Mouse (Mus musculus) hindbrain, embryonic 11.5 days (tissue): ENCODE results near the gene Zfp740. TPM values are rescaled to one million over a fixed set of nuclear protein-coding genes. Genes with fewer than 3 reads are reported as not detected.
A peak's percentile ranks its signal among the peaks of the same experiment; 100 is the strongest.
"Not testable (repeated sequence)": the region's sequence is repeated elsewhere in the genome, so short reads cannot be mapped to it uniquely, and the experiment has no call there.

Source experiments
- ATAC-seq: fragments of 200-750 bp; cut with Nextera tagmentation; 2 replicates; pipeline ENCODE4 v1.8.0; 2017; ENCODE audit warnings: mild to moderate bottlenecking, moderate TSS enrichment, moderate library complexity; ENCODE audit not compliant: low FRiP score
- DNase-seq: peaks from one replicate; pipeline ENCODE4 v3.0.0-alpha.2; 2015; ENCODE audit warnings: low spot score
- H3K27ac ChIP-seq: fragments of 300-500 bp; sonication (generic); 2 replicates; pipeline ENCODE4 v1.5.1; 2014; ENCODE audit warnings: mild to moderate bottlenecking, low read depth, low read length
- H3K27me3 ChIP-seq: fragments of 300-500 bp; sonication (generic); 2 replicates; pipeline ENCODE4 v1.6.1; 2014; ENCODE audit warnings: mild to moderate bottlenecking, low read length, moderate library complexity, mixed read lengths; ENCODE audit not compliant: control insufficient read depth, insufficient read depth
- H3K36me3 ChIP-seq: fragments of 300-500 bp; sonication (generic); 2 replicates; pipeline ENCODE4 v1.6.1; 2014; ENCODE audit warnings: mild to moderate bottlenecking, low read length, moderate library complexity, mixed read lengths; ENCODE audit not compliant: control insufficient read depth, insufficient read depth
- H3K4me1 ChIP-seq: fragments of 300-500 bp; sonication (generic); replicated peaks from 2 replicates; pipeline ENCODE4 v1.6.1; 2014; ENCODE audit warnings: low read length, mixed read lengths; ENCODE audit not compliant: control insufficient read depth, insufficient read depth
- H3K4me2 ChIP-seq: fragments of 300-500 bp; sonication (generic); replicated peaks from 2 replicates; pipeline ENCODE4 v1.6.1; 2014; ENCODE audit warnings: mild to moderate bottlenecking, low read depth, low read length
- H3K4me3 ChIP-seq: fragments of 300-500 bp; sonication (generic); 2 replicates; pipeline ENCODE4 v1.5.1; 2014; ENCODE audit warnings: low read depth, low read length
- H3K9ac ChIP-seq: fragments of 300-500 bp; sonication (generic); 2 replicates; pipeline ENCODE4 v1.6.1; 2014; ENCODE audit warnings: low read depth, low read length
- H3K9me3 ChIP-seq: fragments of 300-500 bp; sonication (generic); 2 replicates; pipeline ENCODE4 v1.6.1; 2016; ENCODE audit warnings: low read length; ENCODE audit not compliant: control insufficient read depth
- WGBS: fragments of 180-500 bp; shearing (Covaris S2); extraction: QIAGEN DNeasy Blood & Tissue Kit; methylation state at CpG from one replicate; pipeline ENCODE4 v1.1.7; 2014; 5-methylcytosine and 5-hydroxymethylcytosine counted together
- polyA plus RNA-seq: library from polyadenylated mRNA; unstranded; fragments of >200 nt; fragmentation: Nextera tagmentation; extraction: Ambion mirVana; gene quantifications from 2 replicates; pipeline ENCODE4 v1.2.1, GENCODE M21; 2014

The Zfp740 gene
- 49.7 and 63.8 TPM in 2 replicates for polyA plus RNA-seq

GRCm38 (mm10) chr15:102202971-102203834 lies at the start of gene Zfp740:
Gene Zfp740, plus strand, starts transcription at chr15:102203249.
- WGBS: under 1% methylated on average over 44 of the region's 68 CpGs
- peaks cover 8% of the 10 kb centered on the region for H3K4me1 ChIP-seq
- peak within 1 kb of the TSS; percentile 99 for H3K27ac ChIP-seq
- H3K27me3 ChIP-seq: no peaks in the 10 kb centered on the region
- peak within 1 kb of the TSS; percentile 61 for H3K4me2 ChIP-seq
- no peaks in the 10 kb centered on the region for H3K9me3 ChIP-seq
- H3K4me3 ChIP-seq: peak within 1 kb of the TSS; percentile 74
- peak; percentile 98 for ATAC-seq
- peaks cover 8% of the 10 kb centered on the region for H3K36me3 ChIP-seq
- peak within 1 kb of the TSS; percentile 92 for H3K9ac ChIP-seq
- peak; percentile 95 for DNase-seq

- 94% methylated on average over 6 of the region's 6 CpGs for WGBS
- H3K27ac ChIP-seq, H3K9ac ChIP-seq, DNase-seq, H3K4me1 ChIP-seq, H3K27me3 ChIP-seq, H3K4me2 ChIP-seq, H3K4me3 ChIP-seq, H3K9me3 ChIP-seq, H3K36me3 ChIP-seq, ATAC-seq: not testable (repeated sequence)
Measured at GRCm38 (mm10) chr15:102155006-102155405, 48.0 kb upstream of the Zfp740 start.

- H3K4me1 ChIP-seq: no peaks in the 10 kb centered on the region; the same call in 1 of the 2 replicates
- no peak overlapping the region for H3K4me3 ChIP-seq
- ATAC-seq (peak; percentile 49; the same call in 1 of the 2 replicates), DNase-seq (peak; percentile 51)
- 0 out of 2 replicates have a peak overlapping the region, but pooled peaks have one; percentile 12 for H3K4me2 ChIP-seq
- H3K36me3 ChIP-seq: no peaks in the 10 kb centered on the region
- WGBS: 30% methylated on average over 20 of the region's 20 CpGs
- H3K9ac ChIP-seq: no peak overlapping the region
- no peak overlapping the region for H3K27ac ChIP-seq
- H3K9me3 ChIP-seq: no peaks in the 10 kb centered on the region
- H3K27me3 ChIP-seq: no peaks in the 10 kb centered on the region
Measured at GRCm38 (mm10) chr15:102156836-102157235, 46.2 kb upstream of the Zfp740 start.

DNA sequence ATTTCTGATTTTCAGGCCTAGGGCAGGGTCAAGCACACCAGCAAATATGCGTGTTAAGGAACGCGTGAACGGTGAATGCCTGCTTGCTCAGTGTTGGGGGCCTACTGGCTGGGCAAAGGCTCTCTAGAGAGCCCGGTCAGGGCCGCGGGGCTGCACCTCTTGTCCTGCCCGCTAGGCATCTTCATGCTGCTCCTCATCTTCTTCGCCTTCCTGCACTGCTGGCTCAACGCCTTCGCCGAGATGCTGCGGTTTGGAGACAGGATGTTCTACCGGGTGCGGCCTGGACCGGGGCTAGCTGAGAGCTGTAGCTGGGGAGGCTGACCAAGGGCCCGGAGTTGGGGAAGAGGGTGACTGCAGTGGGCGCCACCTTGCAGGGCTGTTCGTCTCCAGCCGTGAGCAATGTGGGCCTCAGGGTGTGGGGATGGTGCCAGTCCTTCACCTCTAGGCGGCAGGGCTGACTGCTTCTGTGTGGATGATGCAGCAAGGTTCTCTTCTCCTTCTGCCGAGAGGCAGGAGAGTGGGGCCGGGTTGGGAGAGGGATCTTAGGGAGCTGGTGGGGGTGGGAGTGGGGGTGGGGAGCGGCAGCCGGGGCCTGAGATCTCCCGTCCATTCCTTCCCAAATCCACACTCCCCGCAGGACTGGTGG lies 42.5 kb upstream of the Zfp740 start:
- no peak overlapping the region for H3K9ac ChIP-seq
- H3K36me3 ChIP-seq: no peaks in the 10 kb centered on the region
- no peak overlapping the region for H3K27ac ChIP-seq
- H3K4me2 ChIP-seq: no peak overlapping the region
- no peaks in the 10 kb centered on the region for H3K9me3 ChIP-seq
- no peak for ATAC-seq
- H3K4me1 ChIP-seq: no peaks in the 10 kb centered on the region
- DNase-seq: no peak
- 63% methylated on average over 27 of the region's 27 CpGs for WGBS
- no peaks in the 10 kb centered on the region for H3K27me3 ChIP-seq
- no peak overlapping the region for H3K4me3 ChIP-seq

DNA sequence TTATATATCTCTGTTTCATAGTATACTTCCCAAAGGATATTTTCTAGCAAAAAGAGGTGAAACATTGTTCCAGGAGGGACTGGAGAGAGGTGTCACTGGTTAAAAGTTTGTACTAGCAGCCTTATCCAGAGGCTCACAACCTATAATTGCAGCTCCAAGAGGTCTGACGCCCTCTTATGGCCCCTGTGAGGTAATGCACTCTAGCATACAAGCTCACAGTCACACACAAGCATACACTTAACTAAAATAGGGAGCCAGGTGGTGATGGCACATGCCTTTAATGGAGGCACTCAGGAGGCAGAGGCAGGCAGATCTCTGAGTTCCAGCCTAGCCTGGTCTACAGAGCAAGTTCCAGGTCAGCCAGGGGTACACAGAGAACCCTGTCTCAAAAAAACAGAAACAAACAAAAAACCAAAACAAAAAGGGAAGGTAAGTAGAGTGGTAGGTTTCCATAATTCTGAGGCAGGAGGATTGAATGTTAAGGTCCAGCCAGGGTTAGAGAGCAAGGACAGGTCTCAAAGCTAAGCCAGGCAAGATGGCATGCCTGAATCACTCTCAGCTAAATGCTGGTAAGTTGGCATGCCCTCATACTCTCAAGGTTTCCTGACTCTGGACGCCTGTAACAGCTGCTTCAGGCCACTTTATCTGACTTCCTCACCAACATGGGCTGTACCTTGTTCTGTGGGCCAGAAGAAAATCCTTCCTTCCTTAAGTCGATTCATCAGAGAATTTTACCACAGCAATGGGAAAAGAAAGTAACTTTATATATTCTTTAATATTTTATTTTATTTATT lies 39.0 kb upstream of the Zfp740 start:
- no peak overlapping the region for H3K4me2 ChIP-seq
- no peak overlapping the region for H3K27ac ChIP-seq
- no peaks in the 10 kb centered on the region for H3K4me1 ChIP-seq
- H3K9ac ChIP-seq: no peak overlapping the region
- H3K4me3 ChIP-seq: no peak overlapping the region
- no peaks in the 10 kb centered on the region for H3K9me3 ChIP-seq
- no peak for DNase-seq
- WGBS: 68% methylated on average over 3 of the region's 3 CpGs
- H3K36me3 ChIP-seq: no peaks in the 10 kb centered on the region
- no peak for ATAC-seq
- H3K27me3 ChIP-seq: no peaks in the 10 kb centered on the region

GRCm38 (mm10) chr15:102165468-102166100 lies 37.5 kb upstream of the Zfp740 start:
- no peak overlapping the region for H3K27ac ChIP-seq
- no peaks in the 10 kb centered on the region for H3K4me1 ChIP-seq
- no peak overlapping the region for H3K9ac ChIP-seq
- DNase-seq (no peak), ATAC-seq (no peak)
- H3K36me3 ChIP-seq: no peaks in the 10 kb centered on the region
- H3K27me3 ChIP-seq: no peaks in the 10 kb centered on the region
- H3K4me2 ChIP-seq: no peak overlapping the region
- no peak overlapping the region for H3K4me3 ChIP-seq
- no peaks in the 10 kb centered on the region for H3K9me3 ChIP-seq
- 60% methylated on average over 6 of the region's 6 CpGs for WGBS

DNA sequence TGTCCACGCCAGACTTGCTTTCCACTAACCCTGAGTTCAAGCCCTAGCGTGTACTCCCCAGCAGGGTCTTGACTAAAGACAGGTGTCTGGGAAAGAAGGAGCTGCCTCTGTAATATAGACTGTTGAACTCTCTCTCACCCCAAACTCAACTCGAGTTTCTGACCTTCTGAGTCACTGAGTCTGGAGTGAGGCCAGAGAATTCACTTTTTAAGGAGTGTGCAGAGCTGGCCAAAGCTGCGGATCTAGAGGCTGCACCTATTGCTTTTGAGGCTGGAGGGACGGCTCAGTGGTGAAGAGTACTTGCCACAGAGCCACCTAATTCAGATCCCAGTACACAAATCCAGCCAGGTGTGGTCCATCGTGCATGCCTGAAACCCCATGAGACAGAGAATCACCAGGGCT lies 35.4 kb upstream of the Zfp740 start:
- WGBS: 56% methylated on average over 6 of the region's 6 CpGs

DNA sequence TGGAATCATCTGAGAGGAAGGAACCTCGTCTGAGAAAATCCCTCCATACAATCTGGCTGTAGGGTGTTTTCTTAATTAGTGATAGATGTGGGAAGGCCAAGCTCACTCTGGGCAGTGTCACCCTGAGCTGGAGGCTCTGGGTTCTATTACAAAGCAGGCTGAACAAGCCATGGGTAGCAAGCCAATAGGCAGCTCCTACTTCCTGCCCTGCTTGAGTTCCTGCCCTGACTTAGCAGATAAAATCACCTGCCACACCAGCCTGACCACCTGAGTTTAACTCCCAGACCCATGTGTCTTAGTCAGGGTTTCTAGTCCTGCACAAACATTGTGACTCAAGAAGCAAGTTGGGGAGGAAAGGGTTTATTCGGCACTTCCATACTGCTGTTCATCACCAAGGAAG lies 34.0 kb upstream of the Zfp740 start:
- 68% methylated on average over 2 of the region's 2 CpGs for WGBS
- Histone ChIP-seq H3K36me3 (no peaks in the 10 kb centered on the region), H3K9ac (no peak overlapping the region)

More for the DNA sequence above, 35.4 kb upstream of the Zfp740 start:
- Histone ChIP-seq H3K9me3 (no peaks in the 10 kb centered on the region), H3K4me2 (no peak overlapping the region), H3K4me1 (no peaks in the 10 kb centered on the region), H3K27ac (no peak overlapping the region), H3K9ac (no peak overlapping the region), H3K27me3 (no peaks in the 10 kb centered on the region), H3K4me3 (no peak overlapping the region), H3K36me3 (no peaks in the 10 kb centered on the region)
- no peak for ATAC-seq
- DNase-seq: no peak

More for the DNA sequence above, 34.0 kb upstream of the Zfp740 start:
- H3K27me3 ChIP-seq: no peaks in the 10 kb centered on the region
- H3K9me3 ChIP-seq: no peaks in the 10 kb centered on the region
- no peak for ATAC-seq
- no peak overlapping the region for H3K4me2 ChIP-seq
- no peak overlapping the region for H3K27ac ChIP-seq
- H3K4me3 ChIP-seq: no peak overlapping the region
- no peak for DNase-seq
- H3K4me1 ChIP-seq: no peaks in the 10 kb centered on the region
